Mouse (Mus musculus): ENCODE data around the gene Stx1b. TPM values are rescaled to one million over a fixed set of nuclear protein-coding genes. Genes with fewer than 3 reads are reported as not detected.

Stx1b gene
- total and polyA plus RNA-seq, 3 experiments = 0.15 to 0.56 TPM; not detected in 1

- no peaks in the 10 kb centered on the region for H3K4me1 ChIP-seq (ENCODE audit: control insufficient read depth in 1 of 2, insufficient read depth in 2 of 2, low read length in 2 of 2)
- no peaks in the 10 kb centered on the region for H3K9me3 ChIP-seq (replicated peaks; ENCODE audit: insufficient read depth, low read length)
- H3K79me2 ChIP-seq (ENCODE audit: control insufficient read depth, insufficient read depth, low read length, poor library complexity) = no peaks in the 10 kb centered on the region
- H3K9ac ChIP-seq (ENCODE audit: control insufficient read depth, low read depth, low read length, poor library complexity, severe bottlenecking) = no peak within 1 kb of the TSS
- H3K27me3 ChIP-seq (ENCODE audit: control insufficient read depth in 1 of 2, insufficient read depth in 2 of 2, low read length in 2 of 2) = no peaks in the 10 kb centered on the region
- DNase-seq (ENCODE audit: low read depth, low spot score) = no peak
- TF ChIP-seq POLR2AphosphoS5 (IDR thresholded peaks at IDR 0.05; ENCODE audit: borderline replicate concordance, low read depth, low read length) = no peak
- no peak for TF ChIP-seq SIN3A (IDR thresholded peaks at IDR 0.05; ENCODE audit: low read length)
- TF ChIP-seq MYC (IDR thresholded peaks at IDR 0.05; ENCODE audit: low read depth, low read length) = no peak
- no peak for TF ChIP-seq JUND (IDR thresholded peaks at IDR 0.05; ENCODE audit: low read depth, low read length)
- TF ChIP-seq ETS1 (IDR thresholded peaks at IDR 0.05; ENCODE audit: low read depth, low read length) = no peak
- TF ChIP-seq ZC3H11A (IDR thresholded peaks at IDR 0.05; ENCODE audit: low read depth, low read length) = no peak
- TF ChIP-seq UBTF (IDR thresholded peaks at IDR 0.05; ENCODE audit: borderline replicate concordance, insufficient read depth, low read depth, low read length) = no peak
- TF ChIP-seq CTCF (IDR thresholded peaks at IDR 0.05 in 2 of 3, conservative IDR thresholded peaks at IDR 0.05 in 1 of 3; ENCODE audit: control insufficient read depth in 1 of 3, insufficient read depth in 1 of 3, low read depth in 2 of 3, low read length in 3 of 3, poor library complexity in 1 of 3, severe bottlenecking in 1 of 3) = no peak
- TF ChIP-seq EP300 (IDR thresholded peaks at IDR 0.05; ENCODE audit: low read depth in 1 of 2, low read length in 2 of 2) = no peak
- no peak for TF ChIP-seq MAZ (IDR thresholded peaks at IDR 0.05; ENCODE audit: low read depth, low read length)
- TF ChIP-seq ZNF384 (IDR thresholded peaks at IDR 0.05; ENCODE audit: low read depth, low read length) = no peak
- TF ChIP-seq HCFC1 (IDR thresholded peaks at IDR 0.05; ENCODE audit: low read depth, low read length) = no peak
- TF ChIP-seq MEF2A (IDR thresholded peaks at IDR 0.05; ENCODE audit: extremely low read depth, insufficient replicate concordance, low read depth, low read length, poor library complexity, severe bottlenecking) = no peak
- TF ChIP-seq NELFE (IDR thresholded peaks at IDR 0.05; ENCODE audit: low read depth, low read length) = no peak
- H3K27ac ChIP-seq (ENCODE audit: control insufficient read depth, low read depth, low read length) = no peak within 1 kb of the TSS
- H3K4me3 ChIP-seq (ENCODE audit: control insufficient read depth in 1 of 2, insufficient read depth in 1 of 2, low read depth in 2 of 2, low read length in 2 of 2) = no peak within 1 kb of the TSS
- peaks cover 6 to 39% of the 10 kb centered on the region in 2 experiments for H3K36me3 ChIP-seq (ENCODE audit: control insufficient read depth in 1 of 2, insufficient read depth in 2 of 2, low read length in 2 of 2)
Observed at GRCm38 (mm10) chr7:127785308-127785707, 39.0 kb downstream of the Stx1b start, which contains the start of gene Gm49388. TSS of gene Gm49388 (plus strand) at chr7:127785608.

GRCm38 (mm10) chr7:127778350-127778749 lies 46.0 kb downstream of the Stx1b start:
- Histone ChIP-seq H3K9ac (ENCODE audit: control insufficient read depth, low read depth, low read length, poor library complexity, severe bottlenecking) (peak overlapping the region; percentile 95), H3K27me3 (ENCODE audit: control insufficient read depth in 1 of 2, insufficient read depth in 2 of 2, low read length in 2 of 2) (no peaks in the 10 kb centered on the region), H3K4me3 (ENCODE audit: control insufficient read depth in 1 of 2, insufficient read depth in 1 of 2, low read depth in 2 of 2, low read length in 2 of 2) (peak overlapping the region; percentile 59 to 83), H3K27ac (ENCODE audit: control insufficient read depth, low read depth, low read length) (no peak overlapping the region), H3K36me3 (ENCODE audit: control insufficient read depth in 1 of 2, insufficient read depth in 2 of 2, low read length in 2 of 2) (peaks cover 24% of the 10 kb centered on the region in 2 experiments), H3K79me2 (ENCODE audit: control insufficient read depth, insufficient read depth, low read length, poor library complexity) (peaks cover 19% of the 10 kb centered on the region), H3K9me3 (replicated peaks; ENCODE audit: insufficient read depth, low read length) (no peaks in the 10 kb centered on the region), H3K4me1 (ENCODE audit: control insufficient read depth in 1 of 2, insufficient read depth in 2 of 2, low read length in 2 of 2) (peaks cover 0 to 10% of the 10 kb centered on the region in 2 experiments; a peak in 3 of 4 replicates)
- DNase-seq (ENCODE audit: low read depth, low spot score) = no peak
- TF ChIP-seq SMC3 (IDR thresholded peaks at IDR 0.05; ENCODE audit: low read depth, low read length) (no peak), MYB (IDR thresholded peaks at IDR 0.05; ENCODE audit: low read depth, low read length) (no peak), TBP (IDR thresholded peaks at IDR 0.05; ENCODE audit: low read depth, low read length) (no peak)

Measured in MEL (cell line).